Mouse (Mus musculus) liver, embryonic 16.5 days (tissue): ENCODE data around the gene Rnf135. TPM values are rescaled to one million over a fixed set of nuclear protein-coding genes. Genes with fewer than 3 reads are reported as not detected.
A peak's percentile ranks its signal among the peaks of the same experiment; 100 is the strongest.
"Not testable (repeated sequence)": the region's sequence is repeated elsewhere in the genome, so short reads cannot be mapped to it uniquely, and the experiment has no call there.

Source experiments
- ATAC-seq: fragments of 200-750 bp; cut with Nextera tagmentation; 2 replicates; pipeline ENCODE4 v1.8.0; 2017; ENCODE audit warnings: low read depth, mild to moderate bottlenecking, moderate number of reproducible peaks, moderate library complexity
- H3K27ac ChIP-seq: fragments of 300-500 bp; sonication (generic); 2 replicates; pipeline ENCODE4 v1.5.1; 2014; ENCODE audit warnings: mild to moderate bottlenecking, low read length
- H3K27me3 ChIP-seq: fragments of 300-500 bp; sonication (generic); 2 replicates; pipeline ENCODE4 v1.6.1; 2014; ENCODE audit warnings: low read depth, low read length, mixed read lengths; ENCODE audit not compliant: control insufficient read depth, insufficient read depth
- H3K36me3 ChIP-seq: fragments of 300-500 bp; sonication (generic); 2 replicates; pipeline ENCODE4 v1.6.1; 2014; ENCODE audit warnings: mild to moderate bottlenecking; ENCODE audit not compliant: control insufficient read depth, insufficient read depth
- H3K4me1 ChIP-seq: fragments of 300-500 bp; sonication (generic); 2 replicates; pipeline ENCODE4 v1.6.1; 2014; ENCODE audit warnings: low read depth, low read length, mixed read lengths; ENCODE audit not compliant: control insufficient read depth
- H3K4me2 ChIP-seq: fragments of 300-500 bp; sonication (generic); 2 replicates; pipeline ENCODE4 v1.6.1; 2014; ENCODE audit warnings: low read depth, low read length, mixed read lengths
- H3K4me3 ChIP-seq: fragments of 300-500 bp; sonication (generic); 2 replicates; pipeline ENCODE4 v1.5.1; 2014; ENCODE audit warnings: low read depth, mild to moderate bottlenecking, low read length
- H3K9ac ChIP-seq: fragments of 300-500 bp; sonication (generic); 2 replicates; pipeline ENCODE4 v1.6.1; 2014; ENCODE audit warnings: low read depth, low read length
- H3K9me3 ChIP-seq: fragments of 300-500 bp; sonication (generic); replicated peaks from 2 replicates; pipeline ENCODE4 v1.6.1; 2016; ENCODE audit warnings: low read length; ENCODE audit not compliant: control insufficient read depth
- WGBS: fragments of 180-500 bp; shearing (Covaris S2); extraction: QIAGEN DNeasy Blood & Tissue Kit; methylation state at CpG from one replicate; pipeline ENCODE4 v1.1.7; 2014; ENCODE audit not compliant: insufficient replicate concordance; 5-methylcytosine and 5-hydroxymethylcytosine counted together
- polyA plus RNA-seq: library from polyadenylated mRNA; unstranded; fragments of >200 nt; fragmentation: Nextera tagmentation; extraction: Ambion mirVana; gene quantifications from 2 replicates; pipeline ENCODE4 v1.2.1, GENCODE M21; 2015

The Rnf135 gene
- polyA plus RNA-seq, 1 experiment from 2014 or later: 5.4 TPM

DNA sequence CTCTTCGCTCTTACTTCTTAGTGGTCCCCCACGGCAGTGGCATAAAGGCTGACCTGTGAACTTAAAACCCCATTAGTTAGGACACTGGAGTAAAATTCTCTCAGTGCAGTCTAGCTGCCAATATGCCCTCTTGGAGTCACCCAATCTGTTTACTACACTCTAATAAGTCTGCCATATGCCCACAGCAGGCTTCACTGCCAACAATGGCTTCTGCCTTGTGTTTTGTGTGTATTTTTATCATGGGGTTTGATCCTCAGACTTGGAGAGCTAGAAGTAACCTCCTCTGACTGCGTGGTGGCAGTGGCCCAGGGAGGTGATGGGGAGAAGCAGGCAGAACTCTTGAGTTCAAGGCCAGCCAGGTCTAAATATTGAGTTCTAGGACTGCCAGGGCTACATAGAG, 20.4 kb downstream of the Rnf135 start:
- no peak overlapping the region for H3K4me2 ChIP-seq
- no peak for ATAC-seq
- no peak overlapping the region for H3K9ac ChIP-seq
- H3K27ac ChIP-seq: no peak overlapping the region
- H3K4me1 ChIP-seq: peaks cover 4% of the 10 kb centered on the region
- WGBS: 64% methylated on average over 3 of the region's 3 CpGs
- no peaks in the 10 kb centered on the region for H3K9me3 ChIP-seq
- no peak overlapping the region for H3K4me3 ChIP-seq
- H3K27me3 ChIP-seq: no peaks in the 10 kb centered on the region
- no peaks in the 10 kb centered on the region for H3K36me3 ChIP-seq

DNA sequence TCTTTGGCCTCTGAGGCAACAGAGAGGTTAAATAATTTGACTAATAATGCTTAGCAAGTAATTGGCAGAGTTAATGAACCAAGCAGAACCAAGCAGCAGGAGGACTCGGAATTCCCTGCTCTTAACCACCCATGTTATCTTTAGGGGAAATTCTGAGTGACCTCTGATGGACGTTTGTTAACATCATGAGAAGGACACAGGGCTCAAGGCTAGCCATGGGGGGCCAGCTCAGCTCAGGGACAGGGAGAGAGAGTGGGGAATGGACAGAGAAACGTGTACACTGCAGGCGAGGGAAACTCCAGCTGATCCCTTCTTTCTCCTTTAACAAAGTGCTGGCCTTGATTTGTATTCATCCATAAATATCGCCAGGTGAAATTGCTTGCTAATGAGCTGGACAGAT, 21.3 kb downstream of the Rnf135 start:
- Histone ChIP-seq H3K36me3 (no peaks in the 10 kb centered on the region), H3K4me2 (no peak overlapping the region), H3K27ac (no peak overlapping the region), H3K4me1 (peaks cover 5% of the 10 kb centered on the region), H3K4me3 (no peak overlapping the region), H3K9ac (no peak overlapping the region), H3K27me3 (no peaks in the 10 kb centered on the region), H3K9me3 (no peaks in the 10 kb centered on the region)
- ATAC-seq: no peak
- WGBS: 50% methylated on average over 5 of the region's 5 CpGs

DNA sequence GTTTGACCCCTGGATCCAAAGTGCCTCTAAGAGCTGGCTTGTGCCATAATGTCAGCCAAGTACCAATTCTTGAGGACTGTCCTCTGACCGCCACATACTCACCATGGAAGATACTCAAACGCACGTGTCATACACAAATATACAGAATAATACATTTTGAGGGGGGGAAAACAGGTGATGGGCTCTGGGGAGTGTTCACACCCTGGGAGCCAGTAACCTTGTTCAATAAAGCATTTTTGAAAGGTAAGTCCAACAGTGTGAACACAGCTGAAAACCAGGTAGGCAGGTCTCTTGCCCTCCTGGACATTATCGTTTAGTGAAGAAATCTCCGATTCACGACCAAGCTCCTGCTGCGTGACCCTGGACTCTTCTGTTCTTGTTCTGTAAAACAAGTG, 24.8 kb downstream of the Rnf135 start:
- Histone ChIP-seq H3K4me2 (peak overlapping the region; percentile 75; the same call in 1 of the 2 replicates), H3K36me3 (no peaks in the 10 kb centered on the region), H3K27ac (no peak overlapping the region), H3K9ac (no peak overlapping the region), H3K4me1 (peaks cover 17% of the 10 kb centered on the region), H3K4me3 (peak overlapping the region; percentile 75), H3K9me3 (no peaks in the 10 kb centered on the region), H3K27me3 (no peaks in the 10 kb centered on the region)
- ATAC-seq: no peak
- 37% methylated on average over 7 of the region's 7 CpGs for WGBS

GRCm38 (mm10) chr11:80208860-80209800, 25.5 kb downstream of the Rnf135 start, which contains the start of gene Rhot1:
Rhot1 (plus strand) TSS chr11:80209019.
- Histone ChIP-seq H3K4me2 (peak within 1 kb of the TSS; percentile 75), H3K4me3 (peak within 1 kb of the TSS; percentile 75), H3K27me3 (no peaks in the 10 kb centered on the region), H3K27ac (peak within 1 kb of the TSS; percentile 86), H3K36me3 (no peaks in the 10 kb centered on the region), H3K9me3 (no peaks in the 10 kb centered on the region), H3K9ac (peak within 1 kb of the TSS; percentile 85), H3K4me1 (peaks cover 17% of the 10 kb centered on the region)
- ATAC-seq: peak; percentile 95
- under 1% methylated on average over 66 of the region's 78 CpGs for WGBS

DNA sequence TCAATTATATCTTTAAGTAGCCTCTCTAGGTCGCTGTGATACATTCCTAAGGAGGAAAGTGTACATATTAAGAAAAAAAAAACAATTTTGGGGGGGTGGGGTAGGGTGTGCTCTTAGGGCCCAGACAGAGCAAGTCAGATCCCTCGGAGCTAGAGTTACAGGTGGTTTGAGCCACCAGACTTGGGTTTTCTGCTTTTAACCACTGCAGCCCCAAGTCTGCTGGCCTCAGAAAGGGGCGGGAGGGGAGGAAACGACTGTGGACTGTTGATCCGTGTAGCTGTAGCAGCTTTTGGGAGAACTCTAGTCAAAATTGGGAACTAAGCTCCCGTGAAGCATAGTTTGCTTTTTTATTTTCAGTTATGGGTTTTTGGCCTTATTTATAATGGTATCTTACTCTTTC, 26.7 kb downstream of the Rnf135 start:
- 9% methylated on average over 6 of the region's 6 CpGs for WGBS

GRCm38 (mm10) chr11:80212282-80212681, 28.6 kb downstream of the Rnf135 start:
- no peak overlapping the region for H3K9ac ChIP-seq
- H3K27ac ChIP-seq: no peak overlapping the region
- H3K4me3 ChIP-seq: no peak overlapping the region
- no peak for ATAC-seq
- no peaks in the 10 kb centered on the region for H3K36me3 ChIP-seq
- H3K9me3 ChIP-seq: no peaks in the 10 kb centered on the region
- H3K4me2 ChIP-seq: no peak overlapping the region
- 62% methylated on average over 2 of the region's 2 CpGs for WGBS
- H3K27me3 ChIP-seq: no peaks in the 10 kb centered on the region
- H3K4me1 ChIP-seq: peaks cover 17% of the 10 kb centered on the region

More for the DNA sequence above, 26.7 kb downstream of the Rnf135 start:
- ATAC-seq: no peak
- no peaks in the 10 kb centered on the region for H3K27me3 ChIP-seq
- H3K4me2 ChIP-seq: peak overlapping the region; percentile 75
- H3K27ac ChIP-seq: no peak overlapping the region; the same call in 1 of the 2 replicates
- H3K9me3 ChIP-seq: no peaks in the 10 kb centered on the region
- peak overlapping the region; percentile 75 for H3K4me3 ChIP-seq
- peaks cover 17% of the 10 kb centered on the region for H3K4me1 ChIP-seq
- H3K9ac ChIP-seq: peak overlapping the region; percentile 53
- no peaks in the 10 kb centered on the region for H3K36me3 ChIP-seq

DNA sequence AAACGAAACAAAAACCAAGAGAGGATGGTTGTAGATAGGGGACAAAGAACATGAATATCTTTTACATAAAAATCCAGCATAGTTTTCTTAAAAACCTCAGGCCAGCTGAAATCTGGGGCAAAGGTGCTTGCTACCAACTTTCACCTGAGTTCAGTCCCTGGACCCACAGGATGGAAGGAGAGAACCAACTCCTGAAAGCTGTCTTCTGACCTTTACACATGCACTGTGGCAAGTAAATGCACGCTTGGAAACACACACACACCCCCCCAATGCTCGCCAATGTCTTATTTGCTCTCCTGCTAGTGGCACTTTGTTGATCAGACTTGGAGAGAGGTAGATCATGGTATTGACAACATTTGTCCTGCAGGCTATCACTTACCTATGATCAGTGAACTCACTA, 31.6 kb downstream of the Rnf135 start:
- no peak overlapping the region for H3K4me3 ChIP-seq
- H3K27me3 ChIP-seq: no peaks in the 10 kb centered on the region
- peaks cover 9% of the 10 kb centered on the region for H3K4me1 ChIP-seq
- WGBS: 56% methylated on average over 3 of the region's 3 CpGs
- no peak overlapping the region for H3K27ac ChIP-seq
- no peak overlapping the region for H3K4me2 ChIP-seq
- no peak; the same call in 1 of the 2 replicates for ATAC-seq
- H3K9me3 ChIP-seq: no peaks in the 10 kb centered on the region
- H3K9ac ChIP-seq: no peak overlapping the region
- no peaks in the 10 kb centered on the region for H3K36me3 ChIP-seq

DNA sequence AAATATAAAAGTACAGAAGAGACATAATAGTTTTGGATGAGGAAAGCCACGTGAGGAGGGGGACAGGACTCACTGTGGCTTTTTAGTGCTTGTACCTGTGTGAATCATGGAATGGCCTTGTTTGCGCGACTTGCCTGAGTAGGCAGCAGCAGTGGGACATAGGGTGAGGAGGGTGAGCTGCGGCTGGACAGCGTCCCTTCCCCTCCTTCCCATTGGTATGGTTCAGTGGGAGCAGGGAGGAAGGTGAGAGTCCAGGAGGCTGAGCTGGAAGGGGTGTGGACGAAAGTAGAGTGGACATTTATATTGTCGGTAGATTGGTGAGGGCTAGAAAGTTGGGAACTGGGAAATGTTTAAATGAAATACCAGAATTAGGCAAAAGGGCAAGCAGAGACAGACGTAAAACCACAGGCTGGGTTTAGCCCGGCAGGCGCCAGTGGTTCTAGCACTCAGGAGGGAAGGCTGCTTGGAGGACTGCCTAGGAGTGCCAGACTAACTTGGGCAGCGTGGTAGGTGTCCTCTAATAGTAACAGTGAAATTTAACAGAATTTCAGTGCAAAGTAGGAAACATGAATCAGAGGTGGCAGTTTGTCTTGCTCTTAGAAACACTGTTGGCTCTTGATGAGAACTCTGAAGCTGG, 35.1 kb downstream of the Rnf135 start:
- WGBS: 70% methylated on average over 11 of the region's 11 CpGs
- peaks cover 4% of the 10 kb centered on the region; the same call in 1 of the 2 replicates for H3K36me3 ChIP-seq
- no peak overlapping the region for H3K9ac ChIP-seq
- H3K27ac ChIP-seq: no peak overlapping the region
- H3K4me2 ChIP-seq: no peak overlapping the region
- no peak overlapping the region for H3K4me3 ChIP-seq
- H3K9me3 ChIP-seq: no peaks in the 10 kb centered on the region
- no peak for ATAC-seq
- H3K4me1 ChIP-seq: no peaks in the 10 kb centered on the region
- no peaks in the 10 kb centered on the region for H3K27me3 ChIP-seq

DNA sequence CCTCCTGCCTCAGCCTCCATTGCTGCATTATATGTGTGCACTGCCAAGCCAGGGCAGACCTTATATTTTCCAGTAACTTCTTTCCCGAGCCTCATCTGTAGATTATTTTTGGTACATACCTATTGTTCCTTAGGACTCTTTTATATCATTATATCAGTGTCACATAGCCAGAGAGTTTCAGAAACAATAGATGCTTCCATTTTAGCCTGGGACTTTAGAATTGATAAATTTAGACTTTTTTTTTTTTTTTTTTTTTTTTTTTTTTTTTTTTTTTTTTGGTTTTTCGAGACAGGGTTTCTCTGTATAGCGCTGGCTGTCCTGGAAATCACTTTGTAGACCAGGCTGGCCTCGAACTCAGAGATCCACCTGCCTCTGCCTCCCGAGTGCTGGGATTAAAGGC, 46.4 kb downstream of the Rnf135 start:
- H3K4me2 ChIP-seq, H3K9me3 ChIP-seq, H3K27ac ChIP-seq, ATAC-seq, H3K9ac ChIP-seq, H3K4me1 ChIP-seq, H3K36me3 ChIP-seq, H3K4me3 ChIP-seq, H3K27me3 ChIP-seq: not testable (repeated sequence)
- WGBS: 76% methylated on average over 5 of the region's 5 CpGs
